In the genomic region with DNA sequence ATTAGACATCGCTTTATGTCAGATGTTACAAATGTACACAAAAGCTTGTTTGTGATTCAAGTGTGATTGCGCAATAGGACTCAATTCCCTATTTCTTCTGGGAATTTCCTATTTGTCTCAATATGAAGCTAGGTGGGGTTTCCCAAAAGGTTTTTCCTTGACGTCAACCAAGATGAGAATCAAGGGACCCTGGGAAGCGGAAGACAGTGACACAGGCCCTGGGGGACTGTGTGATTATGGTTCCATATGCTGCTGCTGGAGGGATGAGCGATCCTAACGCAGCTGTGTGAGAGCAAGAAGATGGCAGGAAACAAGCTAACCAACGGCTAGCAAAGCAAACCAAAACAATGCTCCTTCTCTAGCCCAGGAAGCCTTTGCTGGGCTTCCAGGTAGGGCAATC, we compare ENCODE assay signal across 22 mouse cellular contexts.
"Had no signal": no experiment of that assay in that cellular context is flagged by ENCODE, and none has a peak within 500 bp of the region (broad histone marks: within the 10 kb centered on the region; RNA-seq: fewer than 3 reads in every experiment).

No protein-coding gene starts in this region.

- H3K4me1 ChIP-seq: limb, embryonic 10.5 days; liver, embryonic 12.5 days; liver, embryonic 15.5 days; lung, embryonic 15.5 days; megakaryocyte, embryonic 14.5 days; stomach, embryonic 15.5 days had no signal

- H3K27ac ChIP-seq: kidney, postnatal 0 days; left cerebral cortex, adult 2 months; limb, embryonic 10.5 days; limb, embryonic 13.5 days; liver, embryonic 12.5 days; liver, embryonic 15.5 days; lung, embryonic 15.5 days; stomach, embryonic 15.5 days had no signal

- H3K27me3 ChIP-seq: limb, embryonic 13.5 days; liver, embryonic 12.5 days; liver, embryonic 15.5 days; lung, embryonic 15.5 days; megakaryocyte, embryonic 14.5 days; stomach, embryonic 15.5 days had no signal

- H3K36me3 ChIP-seq: limb, embryonic 10.5 days; limb, embryonic 13.5 days; liver, embryonic 12.5 days; liver, embryonic 15.5 days; lung, embryonic 15.5 days; stomach, embryonic 15.5 days had no signal

- H3K9ac ChIP-seq: limb, embryonic 13.5 days; liver, embryonic 12.5 days; liver, embryonic 15.5 days; lung, embryonic 15.5 days; stomach, embryonic 15.5 days had no signal

- H3K9me3 ChIP-seq: limb, embryonic 10.5 days; limb, embryonic 13.5 days; liver, embryonic 12.5 days; liver, embryonic 15.5 days; lung, embryonic 15.5 days; stomach, embryonic 15.5 days had no signal

- H3K4me3 ChIP-seq: left cerebral cortex, adult 2 months; limb, embryonic 10.5 days; limb, embryonic 13.5 days; liver, embryonic 12.5 days; liver, embryonic 15.5 days; lung, embryonic 15.5 days; megakaryocyte, embryonic 14.5 days; stomach, embryonic 15.5 days had no signal

- DNase-seq: kidney, adult 2 months; kidney, postnatal 25 days; layer of hippocampus, postnatal 36 days; liver; lung, adult 18-20 months; lung, postnatal 10 days; lung, postnatal 36 days; midbrain, embryonic 14.5 days; right cerebral cortex, postnatal 25 days; spleen, adult 18-20 months; thymus, postnatal 25 days had no signal

- ATAC-seq: intestine, postnatal 0 days; liver, embryonic 12.5 days had no signal

- H3K4me2 ChIP-seq: limb, embryonic 13.5 days; liver, embryonic 12.5 days; liver, embryonic 15.5 days; lung, embryonic 15.5 days; midbrain, embryonic 11.5 days; stomach, embryonic 15.5 days had no signal
